Comparison of ENCODE assay signal across 22 mouse cellular contexts in the genomic region with DNA sequence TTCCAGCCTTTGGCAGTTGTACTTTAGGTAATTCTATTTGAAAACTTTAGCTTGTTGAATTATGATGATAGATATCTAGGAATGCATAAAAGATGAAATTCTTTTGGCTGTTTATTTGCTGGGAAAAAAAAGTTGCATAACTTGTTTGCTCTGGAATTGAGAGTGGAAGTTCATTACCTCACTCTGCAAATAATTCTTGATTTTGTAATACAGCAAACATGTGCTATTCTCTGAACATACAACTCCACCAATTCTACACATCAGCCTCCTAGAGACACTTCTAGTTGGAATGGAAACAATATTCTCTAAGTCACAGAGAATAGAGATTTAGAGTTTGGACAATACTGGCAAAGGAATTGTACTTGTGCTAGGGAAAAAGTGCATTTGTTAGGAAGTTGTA.
"Had no signal": no experiment of that assay in that cellular context is flagged by ENCODE, and none has a peak within 500 bp of the region (broad histone marks: within the 10 kb centered on the region; RNA-seq: fewer than 3 reads in every experiment).

No protein-coding gene starts in this region.

- H3K36me3 ChIP-seq: limb, embryonic 15.5 days; liver, embryonic 13.5 days; liver, embryonic 15.5 days; lung, embryonic 15.5 days; midbrain, embryonic 10.5 days; midbrain, embryonic 12.5 days; neural tube, embryonic 13.5 days; neural tube, embryonic 15.5 days; stomach, embryonic 15.5 days had no signal

- H3K4me2 ChIP-seq: limb, embryonic 15.5 days; liver, embryonic 13.5 days; liver, embryonic 15.5 days; lung, embryonic 15.5 days; midbrain, embryonic 12.5 days; neural tube, embryonic 13.5 days; neural tube, embryonic 15.5 days; stomach, embryonic 15.5 days had no signal

- ATAC-seq: midbrain, embryonic 16.5 days had no signal

- H3K4me1 ChIP-seq: limb, embryonic 15.5 days; liver, embryonic 13.5 days; liver, embryonic 15.5 days; lung, embryonic 15.5 days; midbrain, embryonic 10.5 days; midbrain, embryonic 12.5 days; neural tube, embryonic 13.5 days; neural tube, embryonic 15.5 days; stomach, embryonic 15.5 days had no signal

- H3K4me3 ChIP-seq: limb, embryonic 15.5 days; liver, embryonic 13.5 days; liver, embryonic 15.5 days; lung, embryonic 15.5 days; midbrain, embryonic 10.5 days; midbrain, embryonic 12.5 days; myocyte; neural tube, embryonic 13.5 days; neural tube, embryonic 15.5 days; stomach, embryonic 15.5 days had no signal

- H3K9me3 ChIP-seq: limb, embryonic 15.5 days; liver, embryonic 13.5 days; liver, embryonic 15.5 days; lung, embryonic 15.5 days; midbrain, embryonic 10.5 days; midbrain, embryonic 12.5 days; neural tube, embryonic 13.5 days; neural tube, embryonic 15.5 days; stomach, embryonic 15.5 days had no signal

- DNase-seq: liver, embryonic 13.5 days; lung, postnatal 10 days; lung, postnatal 4 days; midbrain, embryonic 14.5 days; retina, postnatal 1 day; right cerebral cortex, adult 18-20 months; right cerebral cortex, postnatal 25 days; right cerebral cortex, postnatal 4 days; thymus, adult 2 months; thymus, postnatal 25 days; thymus, postnatal 4 days had no signal

- H3K27ac ChIP-seq: limb, embryonic 15.5 days; liver, embryonic 13.5 days; liver, embryonic 15.5 days; lung, embryonic 15.5 days; midbrain, embryonic 10.5 days; midbrain, embryonic 12.5 days; neural tube, embryonic 13.5 days; neural tube, embryonic 15.5 days; stomach, embryonic 15.5 days; stomach, postnatal 0 days had no signal

- H3K9ac ChIP-seq: limb, embryonic 15.5 days; liver, embryonic 13.5 days; liver, embryonic 15.5 days; lung, embryonic 15.5 days; midbrain, embryonic 12.5 days; neural tube, embryonic 13.5 days; neural tube, embryonic 15.5 days; stomach, embryonic 15.5 days had no signal

- H3K27me3 ChIP-seq: limb, embryonic 15.5 days; liver, embryonic 13.5 days; liver, embryonic 15.5 days; lung, embryonic 15.5 days; midbrain, embryonic 12.5 days; neural tube, embryonic 13.5 days; neural tube, embryonic 15.5 days; stomach, embryonic 15.5 days had no signal
